Mouse (Mus musculus): ENCODE results near the gene Cpe. TPM values are rescaled to one million over a fixed set of nuclear protein-coding genes. Genes with fewer than 3 reads are reported as not detected.

Cpe gene
- polyA plus RNA-seq (2015; fragmentation: Nextera tagmentation; extraction: Ambion mirVana) = 173 and 185 TPM in 2 replicates

- H3K36me3 ChIP-seq (ENCODE audit: control insufficient read depth, insufficient read depth) = no peaks in the 10 kb centered on the region
These were observed at the start of gene Cpe for GRCm38 (mm10) chr8:64692651-64693201. TSS of gene Cpe (minus strand) at chr8:64693054.

GRCm38 (mm10) chr8:64740547-64741211 is 47.8 kb upstream of the Cpe start:
- peaks cover 5% of the 10 kb centered on the region; the same call in 1 of the 2 replicates for H3K36me3 ChIP-seq (ENCODE audit: control insufficient read depth, insufficient read depth)
- WGBS = 89% methylated on average over 13 of the region's 13 CpGs
- no peaks in the 10 kb centered on the region for H3K27me3 ChIP-seq (replicated peaks; ENCODE audit: control insufficient read depth, insufficient read depth, low read length)
- no peak overlapping the region for H3K9ac ChIP-seq (ENCODE audit: low read depth, low read length)
- no peak for ATAC-seq
- 0 out of 2 replicates have a peak, but pooled peaks cover 4% of the 10 kb centered on the region for H3K4me1 ChIP-seq (replicated peaks; ENCODE audit: control insufficient read depth, insufficient read depth, low read length)
- H3K4me3 ChIP-seq (ENCODE audit: low read depth, low read length) = no peak overlapping the region
- H3K9me3 ChIP-seq (ENCODE audit: control insufficient read depth) = no peaks in the 10 kb centered on the region
- no peak overlapping the region for H3K27ac ChIP-seq (ENCODE audit: low read depth, low read length)
- no peak overlapping the region for H3K4me2 ChIP-seq (replicated peaks; ENCODE audit: low read depth)
- no peak for TF ChIP-seq CTCF (IDR thresholded peaks at IDR 0.05; ENCODE audit: low read depth)

More at GRCm38 (mm10) chr8:64692651-64693201, at the start of gene Cpe:
- WGBS = under 1% methylated on average over 54 of the region's 54 CpGs
- Histone ChIP-seq H3K9ac (ENCODE audit: low read depth, low read length) (0 out of 2 replicates have a peak within 1 kb of the TSS, but pooled peaks have one; percentile 37), H3K27me3 (replicated peaks; ENCODE audit: control insufficient read depth, insufficient read depth, low read length) (peaks cover 14% of the 10 kb centered on the region), H3K4me1 (replicated peaks; ENCODE audit: control insufficient read depth, insufficient read depth, low read length) (0 out of 2 replicates have a peak, but pooled peaks cover 4% of the 10 kb centered on the region), H3K27ac (ENCODE audit: low read depth, low read length) (peak within 1 kb of the TSS; percentile 41), H3K4me2 (replicated peaks; ENCODE audit: low read depth) (peak within 1 kb of the TSS; percentile 92), H3K9me3 (ENCODE audit: control insufficient read depth) (no peaks in the 10 kb centered on the region), H3K4me3 (ENCODE audit: low read depth, low read length) (peak within 1 kb of the TSS; percentile 53)
- peak; percentile 95 for ATAC-seq
- peak; percentile 79 for TF ChIP-seq CTCF (IDR thresholded peaks at IDR 0.05; ENCODE audit: low read depth)

GRCm38 (mm10) chr8:64738916-64739315 is 46.1 kb upstream of the Cpe start:
- Histone ChIP-seq H3K36me3 (ENCODE audit: control insufficient read depth, insufficient read depth) (peaks cover 5% of the 10 kb centered on the region; the same call in 1 of the 2 replicates), H3K27ac (ENCODE audit: low read depth, low read length) (no peak overlapping the region), H3K4me1 (replicated peaks; ENCODE audit: control insufficient read depth, insufficient read depth, low read length) (0 out of 2 replicates have a peak, but pooled peaks cover 4% of the 10 kb centered on the region), H3K4me3 (ENCODE audit: low read depth, low read length) (no peak overlapping the region), H3K9ac (ENCODE audit: low read depth, low read length) (no peak overlapping the region), H3K4me2 (replicated peaks; ENCODE audit: low read depth) (no peak overlapping the region), H3K9me3 (ENCODE audit: control insufficient read depth) (no peaks in the 10 kb centered on the region), H3K27me3 (replicated peaks; ENCODE audit: control insufficient read depth, insufficient read depth, low read length) (no peaks in the 10 kb centered on the region)
- no peak for TF ChIP-seq CTCF (IDR thresholded peaks at IDR 0.05; ENCODE audit: low read depth)
- ATAC-seq = no peak
- 73% methylated on average over 1 of the region's 1 CpGs for WGBS

GRCm38 (mm10) chr8:64736767-64737323 is 44.0 kb upstream of the Cpe start:
- peaks cover 5% of the 10 kb centered on the region; the same call in 1 of the 2 replicates for H3K36me3 ChIP-seq (ENCODE audit: control insufficient read depth, insufficient read depth)
- H3K4me3 ChIP-seq (ENCODE audit: low read depth, low read length) = no peak overlapping the region
- WGBS = 65% methylated on average over 3 of the region's 3 CpGs
- H3K9me3 ChIP-seq (ENCODE audit: control insufficient read depth) = no peaks in the 10 kb centered on the region
- 0 out of 2 replicates have a peak, but pooled peaks cover 8% of the 10 kb centered on the region for H3K4me1 ChIP-seq (replicated peaks; ENCODE audit: control insufficient read depth, insufficient read depth, low read length)
- no peak overlapping the region for H3K27ac ChIP-seq (ENCODE audit: low read depth, low read length)
- no peaks in the 10 kb centered on the region for H3K27me3 ChIP-seq (replicated peaks; ENCODE audit: control insufficient read depth, insufficient read depth, low read length)
- no peak overlapping the region for H3K4me2 ChIP-seq (replicated peaks; ENCODE audit: low read depth)
- no peak for ATAC-seq
- no peak for TF ChIP-seq CTCF (IDR thresholded peaks at IDR 0.05; ENCODE audit: low read depth)
- H3K9ac ChIP-seq (ENCODE audit: low read depth, low read length) = no peak overlapping the region

GRCm38 (mm10) chr8:64735161-64735560 is 42.3 kb upstream of the Cpe start:
- H3K9me3 ChIP-seq (ENCODE audit: control insufficient read depth) = no peaks in the 10 kb centered on the region
- TF ChIP-seq CTCF (IDR thresholded peaks at IDR 0.05; ENCODE audit: low read depth) = no peak
- H3K4me3 ChIP-seq (ENCODE audit: low read depth, low read length) = no peak overlapping the region
- H3K27me3 ChIP-seq (replicated peaks; ENCODE audit: control insufficient read depth, insufficient read depth, low read length) = no peaks in the 10 kb centered on the region
- no peak for ATAC-seq
- peaks cover 7% of the 10 kb centered on the region for H3K36me3 ChIP-seq (ENCODE audit: control insufficient read depth, insufficient read depth)
- H3K9ac ChIP-seq (ENCODE audit: low read depth, low read length) = no peak overlapping the region
- no peak overlapping the region; the same call in 1 of the 2 replicates for H3K27ac ChIP-seq (ENCODE audit: low read depth, low read length)
- H3K4me2 ChIP-seq (replicated peaks; ENCODE audit: low read depth) = no peak overlapping the region
- H3K4me1 ChIP-seq (replicated peaks; ENCODE audit: control insufficient read depth, insufficient read depth, low read length) = 0 out of 2 replicates have a peak, but pooled peaks cover 8% of the 10 kb centered on the region
- 75% methylated on average over 8 of the region's 8 CpGs for WGBS

- under 1% methylated on average over 60 of the region's 60 CpGs for WGBS
- Histone ChIP-seq H3K4me2 (replicated peaks; ENCODE audit: low read depth) (peak within 1 kb of the TSS; percentile 80), H3K36me3 (ENCODE audit: control insufficient read depth, insufficient read depth) (peaks cover 10% of the 10 kb centered on the region), H3K4me3 (ENCODE audit: low read depth, low read length) (peak within 1 kb of the TSS; percentile 80), H3K9me3 (ENCODE audit: control insufficient read depth) (no peaks in the 10 kb centered on the region), H3K27ac (ENCODE audit: low read depth, low read length) (peak within 1 kb of the TSS; percentile 68), H3K27me3 (replicated peaks; ENCODE audit: control insufficient read depth, insufficient read depth, low read length) (no peaks in the 10 kb centered on the region), H3K9ac (ENCODE audit: low read depth, low read length) (peak within 1 kb of the TSS; percentile 60), H3K4me1 (replicated peaks; ENCODE audit: control insufficient read depth, insufficient read depth, low read length) (0 out of 2 replicates have a peak, but pooled peaks cover 12% of the 10 kb centered on the region)
- peak; percentile 100 for ATAC-seq
- TF ChIP-seq CTCF (IDR thresholded peaks at IDR 0.05; ENCODE audit: low read depth) = 0 out of 2 replicates have a peak, but pooled peaks have one; percentile 1
These were observed 40.6 kb upstream of the Cpe start, which contains the start of gene Msmo1 for GRCm38 (mm10) chr8:64733271-64733943. TSS of gene Msmo1 (minus strand) at chr8:64733792.
